Mouse (Mus musculus) hematopoietic stem cell, adult 5-6 weeks (primary cell): ENCODE results near the gene Cpeb4. TPM values are rescaled to one million over a fixed set of nuclear protein-coding genes. Genes with fewer than 3 reads are reported as not detected.
A peak's percentile ranks its signal among the peaks of the same experiment; 100 is the strongest.
"Not testable (repeated sequence)": the region's sequence is repeated elsewhere in the genome, so short reads cannot be mapped to it uniquely, and the experiment has no call there.

Source experiments
- ATAC-seq, 2 experiments: fragments of 125-278 bp in 1 of 2; replicated peaks in 1 of 2; 2 replicates each; pipeline ENCODE4 v1.8.0; 2016 to 2017; ENCODE audit warnings: inconsistent platforms in 2 of 2, mild to moderate bottlenecking in 2 of 2, moderate number of reproducible peaks in 2 of 2, low read depth in 1 of 2, moderate TSS enrichment in 1 of 2; ENCODE audit not compliant: low FRiP score in 2 of 2, poor library complexity in 2 of 2, severe bottlenecking in 2 of 2, insufficient read depth in 1 of 2, low TSS enrichment in 1 of 2
- total RNA-seq: library from RNA; stranded (forward); fragments of 172-1452, 232-1000 nt; gene quantifications from 2 replicates; pipeline ENCODE4 v1.2.3, GENCODE M21; 2017

Gene Cpeb4
- total RNA-seq, 1 experiment from 2014 or later = 11.0 TPM

- ATAC-seq = no peak
Measured at GRCm38 (mm10) chr11:31940898-31941639, 69.1 kb downstream of the Cpeb4 start.

GRCm38 (mm10) chr11:31941640-31942638 lies 69.9 kb downstream of the Cpeb4 start:
- peak; percentile 74 to 77 for ATAC-seq

GRCm38 (mm10) chr11:31945471-31945870 lies 73.5 kb downstream of the Cpeb4 start:
- ATAC-seq = no peak; a peak in 1 of 4 replicates

- ATAC-seq = peak in 1 of 2 experiments; percentile 16; a peak in 1 of 4 replicates
Measured at GRCm38 (mm10) chr11:31948462-31949330, 76.7 kb downstream of the Cpeb4 start.

GRCm38 (mm10) chr11:31949331-31949785 lies 77.3 kb downstream of the Cpeb4 start:
- peak; percentile 63 to 75; a peak in 3 of 4 replicates for ATAC-seq

GRCm38 (mm10) chr11:31960071-31960470 lies 88.1 kb downstream of the Cpeb4 start:
- ATAC-seq = no peak

- peak; percentile 53 to 65; a peak in 3 of 4 replicates for ATAC-seq
Measured at GRCm38 (mm10) chr11:31963993-31964392, 92.0 kb downstream of the Cpeb4 start.

- no peak for ATAC-seq
Measured at GRCm38 (mm10) chr11:31965256-31966134, 93.5 kb downstream of the Cpeb4 start, which contains the start of gene 4930524B15Rik. Gene 4930524B15Rik (plus strand): TSS chr11:31965592.

- ATAC-seq = peak in 1 of 2 experiments; percentile 58; a peak in 2 of 4 replicates
Measured at GRCm38 (mm10) chr11:31974132-31974531, 102.1 kb downstream of the Cpeb4 start.

GRCm38 (mm10) chr11:31974826-31975225 lies 102.8 kb downstream of the Cpeb4 start:
- no peak for ATAC-seq

GRCm38 (mm10) chr11:31975678-31976077 lies 103.7 kb downstream of the Cpeb4 start:
- ATAC-seq = peak; percentile 57 to 75

GRCm38 (mm10) chr11:31976137-31976536 lies 104.1 kb downstream of the Cpeb4 start:
- ATAC-seq = no peak

- ATAC-seq = not testable (repeated sequence)
Measured at GRCm38 (mm10) chr11:31980089-31980488, 108.1 kb downstream of the Cpeb4 start.

GRCm38 (mm10) chr11:31981830-31982229 lies 109.8 kb downstream of the Cpeb4 start:
- ATAC-seq = no peak

- not testable (repeated sequence) for ATAC-seq
Measured at GRCm38 (mm10) chr11:31982247-31982943, 110.4 kb downstream of the Cpeb4 start.
